Mouse (Mus musculus) stomach, postnatal 0 days (tissue): ENCODE data around the gene Sirt2.

ENCODE experiments used
- CTCF ChIP-seq: IDR thresholded peaks from 2 replicates; pipeline ENCODE4 v1.5.1; 2016; ENCODE audit warnings: antibody characterized with exemption, low read depth, mild to moderate bottlenecking, moderate library complexity
- EP300 ChIP-seq: optimal IDR thresholded peaks from 2 replicates; pipeline ENCODE3; 2016; ENCODE audit warnings: antibody characterized with exemption

DNA sequence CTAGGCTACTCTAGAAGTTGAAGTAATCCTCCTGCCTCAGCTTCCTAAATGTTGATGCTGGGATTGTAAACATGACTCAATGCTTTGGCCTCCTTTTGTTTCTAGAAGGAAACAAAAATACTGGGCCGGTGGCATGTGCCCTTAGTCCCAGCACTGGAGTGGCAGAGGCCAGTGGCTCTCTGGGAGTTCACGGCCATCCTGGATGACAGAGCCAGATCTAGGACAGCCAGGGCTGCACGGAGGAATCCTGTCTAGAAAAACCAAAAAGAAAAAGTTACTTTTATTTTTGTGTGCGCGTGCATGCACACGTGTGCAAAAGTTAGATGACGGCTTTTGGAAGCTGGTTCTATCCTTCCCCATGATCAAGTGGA lies 59.9 kb downstream of the Sirt2 start:
- no peak for TF ChIP-seq CTCF
- TF ChIP-seq EP300, result no peak
